Mouse (Mus musculus): ENCODE results near the gene Tmem131l. TPM values are rescaled to one million over a fixed set of nuclear protein-coding genes. Genes with fewer than 3 reads are reported as not detected.

Tmem131l gene
- 35.7 and 37.9 TPM in 2 replicates for polyA plus RNA-seq (2014; fragmentation: Nextera tagmentation; extraction: Ambion mirVana)

GRCm38 (mm10) chr3:84039646-84040475, at the start of gene Tmem131l:
Gene Tmem131l, minus strand, starts transcription at chr3:84040175.
- H3K9ac ChIP-seq (ENCODE audit: low read depth, low read length) = peak within 1 kb of the TSS; percentile 93
- peaks cover 42% of the 10 kb centered on the region for H3K4me1 ChIP-seq (replicated peaks; ENCODE audit: control insufficient read depth, insufficient read depth, low read length)

GRCm38 (mm10) chr3:84086921-84087320, 46.9 kb upstream of the Tmem131l start:
- no peak for ATAC-seq (replicated peaks; ENCODE audit: low FRiP score)
- no peaks in the 10 kb centered on the region for H3K27me3 ChIP-seq (replicated peaks; ENCODE audit: control insufficient read depth, insufficient read depth, low read length)
- no peak for DNase-seq (ENCODE audit: low spot score)

More at GRCm38 (mm10) chr3:84039646-84040475, at the start of gene Tmem131l:
- Histone ChIP-seq H3K27ac (ENCODE audit: low read depth, low read length) (peak within 1 kb of the TSS; percentile 92), H3K4me3 (ENCODE audit: low read depth, low read length) (peak within 1 kb of the TSS; percentile 85), H3K9me3 (ENCODE audit: control insufficient read depth, low read length) (no peaks in the 10 kb centered on the region), H3K4me2 (peak within 1 kb of the TSS; percentile 98), H3K27me3 (replicated peaks; ENCODE audit: control insufficient read depth, insufficient read depth, low read length) (no peaks in the 10 kb centered on the region), H3K36me3 (ENCODE audit: control insufficient read depth, insufficient read depth, low read length) (no peaks in the 10 kb centered on the region)
- peak; percentile 89 for DNase-seq (ENCODE audit: low spot score)
- peak; percentile 87 for ATAC-seq (replicated peaks; ENCODE audit: low FRiP score)
- under 1% methylated on average over 94 of the region's 100 CpGs for WGBS

GRCm38 (mm10) chr3:84086337-84086736, 46.4 kb upstream of the Tmem131l start:
- 81% methylated on average over 7 of the region's 7 CpGs for WGBS
- Histone ChIP-seq H3K9ac (ENCODE audit: low read depth, low read length) (no peak overlapping the region), H3K36me3 (ENCODE audit: control insufficient read depth, insufficient read depth, low read length) (no peaks in the 10 kb centered on the region)

More at GRCm38 (mm10) chr3:84086921-84087320, 46.9 kb upstream of the Tmem131l start:
- Histone ChIP-seq H3K36me3 (ENCODE audit: control insufficient read depth, insufficient read depth, low read length) (no peaks in the 10 kb centered on the region), H3K4me1 (replicated peaks; ENCODE audit: control insufficient read depth, insufficient read depth, low read length) (no peaks in the 10 kb centered on the region), H3K27ac (ENCODE audit: low read depth, low read length) (no peak overlapping the region), H3K9ac (ENCODE audit: low read depth, low read length) (no peak overlapping the region), H3K4me2 (no peak overlapping the region), H3K9me3 (ENCODE audit: control insufficient read depth, low read length) (no peaks in the 10 kb centered on the region; the same call in 1 of the 2 replicates), H3K4me3 (ENCODE audit: low read depth, low read length) (no peak overlapping the region)
- 85% methylated on average over 2 of the region's 2 CpGs for WGBS

GRCm38 (mm10) chr3:84085429-84085828, 45.5 kb upstream of the Tmem131l start:
- H3K27me3 ChIP-seq (replicated peaks; ENCODE audit: control insufficient read depth, insufficient read depth, low read length) = no peaks in the 10 kb centered on the region
- DNase-seq (ENCODE audit: low spot score) (no peak), ATAC-seq (replicated peaks; ENCODE audit: low FRiP score) (no peak)
- no peaks in the 10 kb centered on the region; the same call in 1 of the 2 replicates for H3K9me3 ChIP-seq (ENCODE audit: control insufficient read depth, low read length)
- H3K4me2 ChIP-seq = no peak overlapping the region
- no peak overlapping the region for H3K27ac ChIP-seq (ENCODE audit: low read depth, low read length)
- no peaks in the 10 kb centered on the region for H3K36me3 ChIP-seq (ENCODE audit: control insufficient read depth, insufficient read depth, low read length)
- H3K9ac ChIP-seq (ENCODE audit: low read depth, low read length) = no peak overlapping the region
- WGBS = 49% methylated on average over 9 of the region's 9 CpGs
- H3K4me3 ChIP-seq (ENCODE audit: low read depth, low read length) = no peak overlapping the region
- no peaks in the 10 kb centered on the region for H3K4me1 ChIP-seq (replicated peaks; ENCODE audit: control insufficient read depth, insufficient read depth, low read length)

More at GRCm38 (mm10) chr3:84086337-84086736, 46.4 kb upstream of the Tmem131l start:
- DNase-seq (ENCODE audit: low spot score) = no peak
- H3K9me3 ChIP-seq (ENCODE audit: control insufficient read depth, low read length) = no peaks in the 10 kb centered on the region; the same call in 1 of the 2 replicates
- no peaks in the 10 kb centered on the region for H3K4me1 ChIP-seq (replicated peaks; ENCODE audit: control insufficient read depth, insufficient read depth, low read length)
- H3K4me3 ChIP-seq (ENCODE audit: low read depth, low read length) = no peak overlapping the region
- H3K27ac ChIP-seq (ENCODE audit: low read depth, low read length) = no peak overlapping the region
- no peak overlapping the region for H3K4me2 ChIP-seq
- no peak for ATAC-seq (replicated peaks; ENCODE audit: low FRiP score)
- no peaks in the 10 kb centered on the region for H3K27me3 ChIP-seq (replicated peaks; ENCODE audit: control insufficient read depth, insufficient read depth, low read length)

- no peak overlapping the region for H3K9ac ChIP-seq (ENCODE audit: low read depth, low read length)
- no peaks in the 10 kb centered on the region; the same call in 1 of the 2 replicates for H3K9me3 ChIP-seq (ENCODE audit: control insufficient read depth, low read length)
- H3K4me3 ChIP-seq (ENCODE audit: low read depth, low read length) = no peak overlapping the region
- no peaks in the 10 kb centered on the region for H3K4me1 ChIP-seq (replicated peaks; ENCODE audit: control insufficient read depth, insufficient read depth, low read length)
- no peak for DNase-seq (ENCODE audit: low spot score)
- 86% methylated on average over 4 of the region's 4 CpGs for whole genome bisulfite sequencing
- no peaks in the 10 kb centered on the region for H3K36me3 ChIP-seq (ENCODE audit: control insufficient read depth, insufficient read depth, low read length)
- no peaks in the 10 kb centered on the region for H3K27me3 ChIP-seq (replicated peaks; ENCODE audit: control insufficient read depth, insufficient read depth, low read length)
- H3K27ac ChIP-seq (ENCODE audit: low read depth, low read length) = no peak overlapping the region
- ATAC-seq (replicated peaks; ENCODE audit: low FRiP score) = no peak
- no peak overlapping the region for H3K4me2 ChIP-seq
These were observed 41.3 kb upstream of the Tmem131l start for GRCm38 (mm10) chr3:84081208-84081722.

GRCm38 (mm10) chr3:84080074-84080473, 40.1 kb upstream of the Tmem131l start:
- H3K36me3 ChIP-seq (ENCODE audit: control insufficient read depth, insufficient read depth, low read length) = no peaks in the 10 kb centered on the region
- no peaks in the 10 kb centered on the region for H3K27me3 ChIP-seq (replicated peaks; ENCODE audit: control insufficient read depth, insufficient read depth, low read length)
- no peak overlapping the region for H3K27ac ChIP-seq (ENCODE audit: low read depth, low read length)
- no peaks in the 10 kb centered on the region; the same call in 1 of the 2 replicates for H3K9me3 ChIP-seq (ENCODE audit: control insufficient read depth, low read length)
- DNase-seq (ENCODE audit: low spot score) (no peak), ATAC-seq (replicated peaks; ENCODE audit: low FRiP score) (no peak)
- no peak overlapping the region for H3K4me2 ChIP-seq
- 83% methylated on average over 7 of the region's 7 CpGs for WGBS
- no peaks in the 10 kb centered on the region for H3K4me1 ChIP-seq (replicated peaks; ENCODE audit: control insufficient read depth, insufficient read depth, low read length)
- no peak overlapping the region for H3K4me3 ChIP-seq (ENCODE audit: low read depth, low read length)
- no peak overlapping the region for H3K9ac ChIP-seq (ENCODE audit: low read depth, low read length)

- 92% methylated on average over 4 of the region's 4 CpGs for WGBS
- DNase-seq (ENCODE audit: low spot score) (no peak), ATAC-seq (replicated peaks; ENCODE audit: low FRiP score) (no peak)
- Histone ChIP-seq H3K4me2 (no peak overlapping the region), H3K9me3 (ENCODE audit: control insufficient read depth, low read length) (no peaks in the 10 kb centered on the region; the same call in 1 of the 2 replicates), H3K4me1 (replicated peaks; ENCODE audit: control insufficient read depth, insufficient read depth, low read length) (no peaks in the 10 kb centered on the region), H3K27me3 (replicated peaks; ENCODE audit: control insufficient read depth, insufficient read depth, low read length) (no peaks in the 10 kb centered on the region), H3K27ac (ENCODE audit: low read depth, low read length) (no peak overlapping the region), H3K4me3 (ENCODE audit: low read depth, low read length) (no peak overlapping the region), H3K36me3 (ENCODE audit: control insufficient read depth, insufficient read depth, low read length) (no peaks in the 10 kb centered on the region), H3K9ac (ENCODE audit: low read depth, low read length) (no peak overlapping the region)
These were observed 37.5 kb upstream of the Tmem131l start for GRCm38 (mm10) chr3:84077505-84077904.

- H3K36me3 ChIP-seq (ENCODE audit: control insufficient read depth, insufficient read depth, low read length) = no peaks in the 10 kb centered on the region
- H3K4me1 ChIP-seq (replicated peaks; ENCODE audit: control insufficient read depth, insufficient read depth, low read length) = no peaks in the 10 kb centered on the region
- H3K9me3 ChIP-seq (ENCODE audit: control insufficient read depth, low read length) = no peaks in the 10 kb centered on the region
- 76% methylated on average over 13 of the region's 13 CpGs for WGBS
- no peak overlapping the region for H3K9ac ChIP-seq (ENCODE audit: low read depth, low read length)
- no peak for DNase-seq (ENCODE audit: low spot score)
- H3K4me2 ChIP-seq = no peak overlapping the region
- no peak overlapping the region for H3K4me3 ChIP-seq (ENCODE audit: low read depth, low read length)
- ATAC-seq (replicated peaks; ENCODE audit: low FRiP score) = no peak
- H3K27me3 ChIP-seq (replicated peaks; ENCODE audit: control insufficient read depth, insufficient read depth, low read length) = no peaks in the 10 kb centered on the region
- no peak overlapping the region for H3K27ac ChIP-seq (ENCODE audit: low read depth, low read length)
These were observed 36.8 kb upstream of the Tmem131l start for GRCm38 (mm10) chr3:84076543-84077332.
